Mouse (Mus musculus) thymus, adult 2 months (tissue): ENCODE results near the gene Slc6a17. TPM values are rescaled to one million over a fixed set of nuclear protein-coding genes. Genes with fewer than 3 reads are reported as not detected.

Experiments used
- DNase-seq: peaks from one replicate; pipeline ENCODE4 v3.0.0; 2021
- H3K27ac ChIP-seq: fragments of 200-500 bp; 2 replicates; pipeline ENCODE4 v1.5.1; 2012; ENCODE audit warnings: low read length, control low read depth; ENCODE audit not compliant: control insufficient read depth, insufficient read depth
- H3K27me3 ChIP-seq: fragments of 200-500 bp; 2 replicates; pipeline ENCODE4 v1.6.1; 2012; ENCODE audit warnings: mild to moderate bottlenecking, low read length, moderate library complexity, mixed read lengths; ENCODE audit not compliant: control insufficient read depth, insufficient read depth
- H3K36me3 ChIP-seq: fragments of 200-500 bp; 2 replicates; pipeline ENCODE4 v1.6.1; 2012; ENCODE audit warnings: mild to moderate bottlenecking, low read length, moderate library complexity; ENCODE audit not compliant: control insufficient read depth, insufficient read depth
- H3K4me1 ChIP-seq: fragments of 200-500 bp; replicated peaks from 2 replicates; pipeline ENCODE4 v1.6.1; 2012; ENCODE audit warnings: low read length; ENCODE audit not compliant: control insufficient read depth, insufficient read depth
- H3K4me3 ChIP-seq: fragments of 200-500 bp; 2 replicates; pipeline ENCODE4 v1.5.1; 2012; ENCODE audit warnings: mild to moderate bottlenecking, low read length, control low read depth, moderate library complexity; ENCODE audit not compliant: control insufficient read depth, insufficient read depth
- CTCF ChIP-seq: fragments of 200-500 bp; IDR thresholded peaks from 2 replicates; pipeline ENCODE4 v1.5.1; 2012; ENCODE audit warnings: mild to moderate bottlenecking, control low read depth, low read length, moderate library complexity, borderline replicate concordance; ENCODE audit not compliant: control insufficient read depth, poor library complexity, insufficient read depth; ENCODE audit errors: extremely low read depth
- POLR2A ChIP-seq: fragments of 200-500 bp; IDR thresholded peaks from 2 replicates; pipeline ENCODE4 v1.6.1; 2012; ENCODE audit warnings: mild to moderate bottlenecking, low read length, control low read depth, moderate library complexity; ENCODE audit not compliant: control insufficient read depth, poor library complexity, insufficient read depth; ENCODE audit errors: extremely low read depth
- WGBS: fragments of 180-500 bp; shearing (Covaris S2); methylation state at CpG from one replicate; pipeline ENCODE4 v1.1.7; 2018; 5-methylcytosine and 5-hydroxymethylcytosine counted together
- polyA plus RNA-seq: library from polyadenylated mRNA; depleted of rRNA; stranded (reverse); fragments of >200 nt; gene quantifications from 2 replicates; pipeline ENCODE4 v1.2.3, GENCODE M21; 2012

The Slc6a17 gene
- polyA plus RNA-seq, 1 experiment, result 0.53 TPM

- TF ChIP-seq POLR2A (no peak), CTCF (no peak)
- Histone ChIP-seq H3K4me3 (no peak overlapping the region), H3K4me1 (no peaks in the 10 kb centered on the region), H3K36me3 (no peaks in the 10 kb centered on the region), H3K27me3 (no peaks in the 10 kb centered on the region), H3K27ac (no peak overlapping the region)
- no peak for DNase-seq
- 74% methylated on average over 8 of the region's 8 CpGs for WGBS
These were observed 9.1 kb downstream of the Slc6a17 start for GRCm38 (mm10) chr3:107508696-107509095.

DNA sequence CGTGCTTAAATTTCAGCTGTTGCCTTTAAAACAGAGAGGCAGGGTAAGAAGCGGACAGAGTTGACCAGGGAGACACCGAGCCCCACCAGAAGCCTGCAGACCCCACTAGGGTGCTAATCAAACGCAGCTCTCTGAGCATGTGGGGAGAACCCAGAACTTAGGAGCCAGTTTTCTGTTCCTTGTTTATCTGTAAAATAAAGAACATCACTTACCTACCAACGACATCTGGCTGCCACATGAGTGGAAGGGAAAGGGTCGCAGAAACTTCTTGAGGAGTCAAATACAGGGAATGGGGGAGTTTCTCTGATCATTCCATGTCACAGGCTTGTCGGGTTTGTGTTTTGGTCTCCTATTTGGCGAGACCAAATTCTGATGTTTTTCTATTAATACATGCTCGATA lies 9.9 kb downstream of the Slc6a17 start:
- DNase-seq, result no peak
- no peak for TF ChIP-seq POLR2A
- TF ChIP-seq CTCF, result no peak
- WGBS, result 92% methylated on average over 9 of the region's 9 CpGs

DNA sequence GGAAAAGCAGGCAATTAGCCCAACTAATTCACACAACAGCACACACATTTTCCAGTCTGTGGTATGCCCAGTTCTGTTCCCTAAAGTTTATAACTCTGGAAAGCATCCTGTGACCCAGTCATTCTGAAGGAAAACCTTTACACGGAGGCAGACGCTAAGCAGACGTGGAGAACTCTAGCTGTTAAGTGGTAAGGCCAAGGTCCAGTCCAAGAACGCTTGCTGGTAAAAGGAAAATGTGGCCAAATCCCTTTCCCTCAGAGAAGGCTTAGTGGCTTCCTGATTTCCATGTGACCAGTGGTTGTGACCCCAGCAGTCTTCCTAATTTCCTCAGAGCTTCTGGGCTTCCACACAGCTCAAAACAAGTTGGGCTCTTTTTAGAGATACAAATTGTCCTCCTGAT lies 11.3 kb downstream of the Slc6a17 start:
- Histone ChIP-seq H3K27ac (no peak overlapping the region), H3K36me3 (no peaks in the 10 kb centered on the region), H3K4me3 (no peak overlapping the region), H3K27me3 (no peaks in the 10 kb centered on the region), H3K4me1 (no peaks in the 10 kb centered on the region)
- no peak for TF ChIP-seq POLR2A
- no peak for TF ChIP-seq CTCF
- WGBS, result 90% methylated on average over 4 of the region's 4 CpGs
- no peak for DNase-seq

More for the DNA sequence above, 9.9 kb downstream of the Slc6a17 start:
- Histone ChIP-seq H3K27me3 (no peaks in the 10 kb centered on the region), H3K4me3 (no peak overlapping the region), H3K27ac (no peak overlapping the region), H3K36me3 (no peaks in the 10 kb centered on the region), H3K4me1 (no peaks in the 10 kb centered on the region)

GRCm38 (mm10) chr3:107505464-107506367 lies 12.1 kb downstream of the Slc6a17 start:
- no peak for DNase-seq
- H3K4me3 ChIP-seq, result no peak overlapping the region
- no peaks in the 10 kb centered on the region for H3K4me1 ChIP-seq
- H3K27me3 ChIP-seq, result no peaks in the 10 kb centered on the region
- 91% methylated on average over 4 of the region's 4 CpGs for whole genome bisulfite sequencing
- TF ChIP-seq POLR2A, result no peak
- no peak for TF ChIP-seq CTCF
- no peak overlapping the region for H3K27ac ChIP-seq
- H3K36me3 ChIP-seq, result no peaks in the 10 kb centered on the region

GRCm38 (mm10) chr3:107504542-107504941 lies 13.3 kb downstream of the Slc6a17 start:
- no peaks in the 10 kb centered on the region for H3K36me3 ChIP-seq
- H3K27me3 ChIP-seq, result no peaks in the 10 kb centered on the region
- TF ChIP-seq POLR2A (no peak), CTCF (no peak)
- no peak overlapping the region for H3K27ac ChIP-seq
- no peak for DNase-seq
- 86% methylated on average over 1 of the region's 1 CpGs for WGBS
- H3K4me1 ChIP-seq, result no peaks in the 10 kb centered on the region
- H3K4me3 ChIP-seq, result no peak overlapping the region

DNA sequence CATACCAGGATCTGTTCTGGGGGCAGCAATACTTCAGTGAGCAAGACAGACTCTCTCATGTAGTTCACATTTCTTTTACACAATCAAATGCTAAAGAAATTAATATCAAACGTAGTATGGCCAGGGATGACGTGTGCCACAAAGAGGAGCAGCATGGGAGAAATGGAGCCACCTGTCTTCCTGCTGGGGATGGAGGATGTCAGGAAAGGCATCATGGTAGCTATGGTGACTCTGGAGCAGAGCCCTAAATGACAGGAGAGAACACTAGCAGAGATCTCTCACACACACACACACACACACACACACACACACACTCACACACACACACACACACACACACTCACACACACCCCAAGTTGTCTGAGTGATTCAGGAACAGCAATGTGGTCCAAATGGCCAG lies 14.1 kb downstream of the Slc6a17 start:
- TF ChIP-seq CTCF (no peak), POLR2A (no peak)
- Histone ChIP-seq H3K27me3 (no peaks in the 10 kb centered on the region), H3K36me3 (no peaks in the 10 kb centered on the region), H3K27ac (no peak overlapping the region), H3K4me3 (no peak overlapping the region), H3K4me1 (no peaks in the 10 kb centered on the region)
- no peak for DNase-seq
- 94% methylated on average over 2 of the region's 2 CpGs for WGBS
